Mouse (Mus musculus): Measurements from ENCODE around the gene Otub1. TPM values are rescaled to one million over a fixed set of nuclear protein-coding genes. Genes with fewer than 3 reads are reported as not detected.

The Otub1 gene
- polyA plus RNA-seq (2012; rRNA removed), result 31.5 and 34.7 TPM in 2 replicates
- polyA plus RNA-seq (2014; fragmentation: Nextera tagmentation; extraction: Ambion mirVana), result 50.5 and 52.4 TPM in 2 replicates

- peak; percentile 90 to 92 (median 92) for DNase-seq (ENCODE audit: low read depth in 3 of 3, low spot score in 3 of 3)
- Histone ChIP-seq H3K4me1 (replicated peaks; ENCODE audit: control insufficient read depth in 2 of 2, insufficient read depth in 2 of 2, low read length in 1 of 2) (peaks cover 13 to 14% of the 10 kb centered on the region in 2 experiments), H3K4me2 (ENCODE audit: low read depth) (peak within 1 kb of the TSS; percentile 97), H3K4me3 (ENCODE audit: insufficient read depth in 1 of 2, low read depth in 2 of 2, low read length in 2 of 2) (peak within 1 kb of the TSS; percentile 90 to 97), H3K36me3 (replicated peaks; ENCODE audit: control insufficient read depth, insufficient read depth, low read depth) (peaks cover 20% of the 10 kb centered on the region), H3K27ac (peak within 1 kb of the TSS; percentile 93), H3K9ac (replicated peaks) (peak within 1 kb of the TSS; percentile 88), H3K27me3 (ENCODE audit: control insufficient read depth, insufficient read depth, low read length) (no peaks in the 10 kb centered on the region), H3K9me3 (ENCODE audit: control insufficient read depth, low read length) (no peaks in the 10 kb centered on the region)
- ATAC-seq (ENCODE audit: insufficient read depth), result peak; percentile 98
- under 1% methylated on average over 69 of the region's 79 CpGs for WGBS (ENCODE audit: insufficient replicate concordance)
- TF ChIP-seq CTCF (IDR thresholded peaks at IDR 0.05; ENCODE audit: low read depth) (0 out of 2 replicates have a peak, but pooled peaks have one; percentile 1), EP300 (IDR thresholded peaks at IDR 0.05; ENCODE audit: low read depth) (no peak)
Observed at GRCm38 (mm10) chr19:7205753-7206736, at the start of gene Otub1. Gene Otub1 (minus strand): TSS chr19:7206316.

DNA sequence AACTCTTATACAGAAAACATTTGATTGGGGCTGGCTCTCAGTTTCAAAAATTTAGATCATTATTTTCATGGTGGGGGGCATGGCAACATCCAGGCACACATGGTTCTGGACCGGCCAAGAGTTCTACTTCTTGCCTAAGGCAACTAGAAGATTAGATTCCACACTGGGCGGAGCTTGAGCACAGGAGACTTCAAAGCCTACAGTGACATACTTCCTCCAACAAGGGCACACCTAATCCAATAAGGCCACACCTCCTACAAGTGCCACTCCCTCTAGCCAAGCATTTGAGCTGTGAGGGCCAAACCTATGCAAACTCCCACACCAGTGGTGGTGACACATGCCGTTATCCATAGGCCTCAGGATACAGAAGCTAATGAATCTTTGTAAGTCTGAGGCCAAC, 39.9 kb upstream of the Otub1 start:
- Histone ChIP-seq H3K36me3 (replicated peaks; ENCODE audit: control insufficient read depth, insufficient read depth, low read depth) (no peaks in the 10 kb centered on the region), H3K27me3 (ENCODE audit: control insufficient read depth, insufficient read depth, low read length) (no peaks in the 10 kb centered on the region), H3K27ac (no peak overlapping the region), H3K9ac (replicated peaks) (no peak overlapping the region), H3K9me3 (ENCODE audit: control insufficient read depth, low read length) (no peaks in the 10 kb centered on the region), H3K4me3 (ENCODE audit: insufficient read depth in 1 of 2, low read depth in 2 of 2, low read length in 2 of 2) (no peak overlapping the region), H3K4me1 (replicated peaks; ENCODE audit: control insufficient read depth in 2 of 2, insufficient read depth in 2 of 2, low read length in 1 of 2) (peaks cover 4 to 6% of the 10 kb centered on the region in 2 experiments; a peak in 3 of 4 replicates), H3K4me2 (ENCODE audit: low read depth) (no peak overlapping the region)
- TF ChIP-seq EP300 (IDR thresholded peaks at IDR 0.05; ENCODE audit: low read depth) (no peak), CTCF (IDR thresholded peaks at IDR 0.05; ENCODE audit: low read depth) (no peak)
- ATAC-seq (ENCODE audit: insufficient read depth) (no peak; the same call in 1 of the 2 replicates), DNase-seq (ENCODE audit: low read depth in 3 of 3, low spot score in 3 of 3) (no peak)
- 45% methylated on average over 3 of the region's 3 CpGs for WGBS (ENCODE audit: insufficient replicate concordance)

DNA sequence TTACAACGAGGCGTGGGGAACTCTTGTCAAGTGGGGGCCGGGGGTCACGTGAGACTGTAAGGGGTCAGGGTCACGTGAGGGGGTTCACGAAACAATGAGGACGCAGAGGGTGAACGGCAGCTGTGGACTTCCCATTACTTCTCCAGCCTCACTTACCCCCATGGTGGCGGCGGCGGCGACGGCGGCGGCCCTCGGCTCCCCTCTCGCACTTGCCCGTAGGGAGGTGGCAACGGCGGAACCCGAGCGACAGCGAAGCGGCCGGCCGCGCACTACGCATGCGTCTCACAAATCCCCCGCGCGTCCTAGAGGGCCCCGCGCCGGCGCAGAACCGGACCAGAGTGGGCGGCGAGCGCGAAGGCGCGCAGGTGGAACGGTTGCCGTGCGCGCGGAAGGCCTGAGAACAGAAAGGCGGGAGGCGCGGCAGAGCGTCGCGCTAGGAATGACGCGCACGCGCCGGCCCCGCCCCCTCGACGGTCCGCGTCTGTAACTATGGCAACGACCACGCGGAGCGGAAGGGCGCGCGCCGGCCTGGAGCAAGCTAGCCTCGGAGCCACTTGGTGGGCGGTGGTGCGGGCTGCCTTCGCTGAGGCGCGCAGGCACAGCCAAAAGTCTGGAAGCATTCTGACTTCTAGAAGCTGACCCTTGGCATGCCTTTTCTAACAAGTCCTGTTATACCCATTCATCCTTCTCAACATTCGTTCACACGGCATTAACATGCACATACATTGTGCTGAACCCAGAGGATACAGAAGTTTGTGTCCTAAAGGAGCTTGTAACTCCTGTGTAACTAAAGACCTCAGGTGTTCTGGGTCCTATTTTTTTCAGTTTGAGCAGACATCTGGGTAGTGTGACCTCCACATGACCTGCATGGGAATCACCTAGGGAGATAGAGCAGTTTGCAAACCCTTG, 34.9 kb upstream of the Otub1 start, which contains the start of gene Naa40:
Gene Naa40 (minus strand): TSS at position 402 of the 909 bp plus-strand sequence.
- peak within 1 kb of the TSS; percentile 43 for H3K27ac ChIP-seq
- no peaks in the 10 kb centered on the region for H3K9me3 ChIP-seq (ENCODE audit: control insufficient read depth, low read length)
- TF ChIP-seq CTCF (IDR thresholded peaks at IDR 0.05; ENCODE audit: low read depth), result no peak
- TF ChIP-seq EP300 (IDR thresholded peaks at IDR 0.05; ENCODE audit: low read depth), result 0 out of 2 replicates have a peak, but pooled peaks have one; percentile 23
- WGBS (ENCODE audit: insufficient replicate concordance), result under 1% methylated on average over 80 of the region's 80 CpGs
- H3K4me2 ChIP-seq (ENCODE audit: low read depth), result peak within 1 kb of the TSS; percentile 72
- peak; percentile 98 for ATAC-seq (ENCODE audit: insufficient read depth)
- peaks cover 4% of the 10 kb centered on the region for H3K36me3 ChIP-seq (replicated peaks; ENCODE audit: control insufficient read depth, insufficient read depth, low read depth)
- peak; percentile 86 to 89 (median 89) for DNase-seq (ENCODE audit: low read depth in 3 of 3, low spot score in 3 of 3)
- H3K9ac ChIP-seq (replicated peaks), result peak within 1 kb of the TSS; percentile 84
- H3K4me1 ChIP-seq (replicated peaks; ENCODE audit: control insufficient read depth in 2 of 2, insufficient read depth in 2 of 2, low read length in 1 of 2), result peaks cover 10% of the 10 kb centered on the region in 2 experiments
- H3K27me3 ChIP-seq (ENCODE audit: control insufficient read depth, insufficient read depth, low read length), result no peaks in the 10 kb centered on the region
- peak within 1 kb of the TSS; percentile 73 to 90 for H3K4me3 ChIP-seq (ENCODE audit: insufficient read depth in 1 of 2, low read depth in 2 of 2, low read length in 2 of 2)

GRCm38 (mm10) chr19:7240291-7240690, 34.2 kb upstream of the Otub1 start:
- Histone ChIP-seq H3K27me3 (ENCODE audit: control insufficient read depth, insufficient read depth, low read length) (no peaks in the 10 kb centered on the region), H3K9ac (replicated peaks) (peak overlapping the region; percentile 84), H3K36me3 (replicated peaks; ENCODE audit: control insufficient read depth, insufficient read depth, low read depth) (peaks cover 4% of the 10 kb centered on the region), H3K4me3 (ENCODE audit: insufficient read depth in 1 of 2, low read depth in 2 of 2, low read length in 2 of 2) (peak overlapping the region; percentile 73 to 90), H3K4me2 (ENCODE audit: low read depth) (peak overlapping the region; percentile 72), H3K9me3 (ENCODE audit: control insufficient read depth, low read length) (no peaks in the 10 kb centered on the region), H3K4me1 (replicated peaks; ENCODE audit: control insufficient read depth in 2 of 2, insufficient read depth in 2 of 2, low read length in 1 of 2) (peaks cover 8 to 10% of the 10 kb centered on the region in 2 experiments), H3K27ac (peak overlapping the region; percentile 43)
- TF ChIP-seq EP300 (IDR thresholded peaks at IDR 0.05; ENCODE audit: low read depth) (no peak), CTCF (IDR thresholded peaks at IDR 0.05; ENCODE audit: low read depth) (no peak)
- WGBS (ENCODE audit: insufficient replicate concordance), result under 1% methylated on average over 13 of the region's 13 CpGs
- DNase-seq (ENCODE audit: low read depth in 3 of 3, low spot score in 3 of 3) (no peak), ATAC-seq (ENCODE audit: insufficient read depth) (peak; percentile 6; the same call in 1 of the 2 replicates)

All from liver, embryonic 14.5 days (tissue).